Mouse (Mus musculus): ENCODE data around the gene Gm37240. TPM values are rescaled to one million over a fixed set of nuclear protein-coding genes. Genes with fewer than 3 reads are reported as not detected.

The Gm37240 gene
- polyA plus RNA-seq, 1 experiment from 2014 or later, result 0.43 TPM

DNA sequence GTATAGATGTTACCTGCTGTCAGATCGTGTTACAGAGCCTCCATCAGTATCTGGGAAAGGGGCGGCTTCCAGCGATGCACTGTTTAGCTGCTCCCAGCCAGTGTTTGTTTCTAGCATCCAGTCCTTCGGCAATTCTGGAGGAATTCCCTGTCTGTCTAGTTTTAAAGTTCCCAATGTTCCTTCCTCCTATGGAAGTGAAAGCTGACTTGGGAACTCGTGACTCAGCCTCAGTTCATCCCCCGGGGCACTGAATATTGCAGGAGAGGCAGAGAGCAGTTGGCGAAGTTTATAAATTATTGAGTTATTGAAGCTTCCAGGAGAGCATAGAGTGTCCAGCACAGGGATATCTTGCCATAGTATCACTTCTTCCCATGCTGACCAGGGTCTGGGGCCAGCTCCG, 697.5 kb downstream of the Gm37240 start:
- H3K36me3 ChIP-seq (ENCODE audit: control insufficient read depth, insufficient read depth, low read length), result no peaks in the 10 kb centered on the region
- H3K9me3 ChIP-seq (ENCODE audit: control insufficient read depth, low read length), result no peaks in the 10 kb centered on the region
- peaks cover 8% of the 10 kb centered on the region; the same call in 1 of the 2 replicates for H3K4me1 ChIP-seq (replicated peaks; ENCODE audit: control insufficient read depth, insufficient read depth, low read length)
- H3K4me2 ChIP-seq (ENCODE audit: low read depth, low read length, severe bottlenecking), result no peak overlapping the region
- DNase-seq (ENCODE audit: low spot score) (no peak), ATAC-seq (replicated peaks; ENCODE audit: low FRiP score) (no peak)
- H3K27ac ChIP-seq (ENCODE audit: low read depth, low read length), result no peak overlapping the region
- H3K4me3 ChIP-seq (ENCODE audit: low read depth, low read length), result no peak overlapping the region
- 76% methylated on average over 8 of the region's 8 CpGs for WGBS
- H3K27me3 ChIP-seq (ENCODE audit: control insufficient read depth, insufficient read depth, low read length), result no peaks in the 10 kb centered on the region
- no peak overlapping the region for H3K9ac ChIP-seq (ENCODE audit: low read length)

DNA sequence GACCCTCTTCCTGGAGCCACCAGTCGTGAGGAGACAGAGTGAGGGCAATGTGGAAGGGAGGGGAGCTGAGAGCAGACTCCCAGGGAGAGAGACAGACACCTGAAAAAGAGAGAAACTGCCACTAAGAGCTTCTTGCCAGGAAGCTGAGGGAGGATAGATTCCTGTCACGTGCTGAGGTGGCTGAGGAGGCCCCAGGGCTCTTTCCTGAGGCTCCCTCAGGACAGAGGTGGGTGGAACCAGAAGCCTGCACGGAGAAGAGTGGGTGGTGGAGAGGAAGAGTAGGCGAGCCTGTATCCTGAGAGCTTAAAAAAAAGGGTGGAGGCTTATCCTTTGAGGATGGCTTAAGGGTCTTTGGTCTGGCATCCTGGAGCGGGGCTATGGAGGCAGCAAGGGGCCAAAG, 699.0 kb downstream of the Gm37240 start:
- no peak for ATAC-seq (replicated peaks; ENCODE audit: low FRiP score)
- H3K4me3 ChIP-seq (ENCODE audit: low read depth, low read length), result no peak overlapping the region
- H3K27ac ChIP-seq (ENCODE audit: low read depth, low read length), result no peak overlapping the region
- DNase-seq (ENCODE audit: low spot score), result no peak
- H3K27me3 ChIP-seq (ENCODE audit: control insufficient read depth, insufficient read depth, low read length), result no peaks in the 10 kb centered on the region
- no peak overlapping the region for H3K4me2 ChIP-seq (ENCODE audit: low read depth, low read length, severe bottlenecking)
- H3K9me3 ChIP-seq (ENCODE audit: control insufficient read depth, low read length), result no peaks in the 10 kb centered on the region
- no peaks in the 10 kb centered on the region for H3K36me3 ChIP-seq (ENCODE audit: control insufficient read depth, insufficient read depth, low read length)
- H3K4me1 ChIP-seq (replicated peaks; ENCODE audit: control insufficient read depth, insufficient read depth, low read length), result peaks cover 8% of the 10 kb centered on the region; the same call in 1 of the 2 replicates
- 29% methylated on average over 5 of the region's 5 CpGs for WGBS
- H3K9ac ChIP-seq (ENCODE audit: low read length), result no peak overlapping the region

DNA sequence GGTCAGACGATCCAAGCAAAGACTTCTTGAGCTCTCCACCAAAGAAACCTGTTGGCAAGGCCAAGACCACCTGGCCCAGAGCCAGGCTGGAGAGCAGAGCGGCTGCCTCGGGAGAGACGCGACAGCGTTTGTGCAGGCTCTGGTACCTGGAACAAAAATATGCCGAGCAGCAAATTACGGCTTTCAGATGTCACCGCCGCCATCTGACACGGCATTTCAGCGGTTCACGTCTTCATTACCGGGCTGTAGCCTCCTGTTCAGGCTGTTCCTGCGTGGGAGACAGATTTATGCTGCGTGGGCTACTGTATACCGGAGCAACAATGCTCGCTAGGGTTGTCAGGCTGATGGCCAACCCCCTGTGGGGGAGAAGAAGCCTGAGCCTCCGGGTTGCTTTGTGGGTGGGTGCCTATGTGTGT, 700.6 kb downstream of the Gm37240 start:
- Histone ChIP-seq H3K4me1 (replicated peaks; ENCODE audit: control insufficient read depth, insufficient read depth, low read length) (peaks cover 8% of the 10 kb centered on the region; the same call in 1 of the 2 replicates), H3K4me2 (ENCODE audit: low read depth, low read length, severe bottlenecking) (no peak overlapping the region), H3K9me3 (ENCODE audit: control insufficient read depth, low read length) (no peaks in the 10 kb centered on the region), H3K36me3 (ENCODE audit: control insufficient read depth, insufficient read depth, low read length) (no peaks in the 10 kb centered on the region), H3K9ac (ENCODE audit: low read length) (no peak overlapping the region), H3K27ac (ENCODE audit: low read depth, low read length) (no peak overlapping the region), H3K4me3 (ENCODE audit: low read depth, low read length) (no peak overlapping the region), H3K27me3 (ENCODE audit: control insufficient read depth, insufficient read depth, low read length) (no peaks in the 10 kb centered on the region)
- DNase-seq (ENCODE audit: low spot score), result no peak
- no peak for ATAC-seq (replicated peaks; ENCODE audit: low FRiP score)
- WGBS, result 70% methylated on average over 19 of the region's 19 CpGs

DNA sequence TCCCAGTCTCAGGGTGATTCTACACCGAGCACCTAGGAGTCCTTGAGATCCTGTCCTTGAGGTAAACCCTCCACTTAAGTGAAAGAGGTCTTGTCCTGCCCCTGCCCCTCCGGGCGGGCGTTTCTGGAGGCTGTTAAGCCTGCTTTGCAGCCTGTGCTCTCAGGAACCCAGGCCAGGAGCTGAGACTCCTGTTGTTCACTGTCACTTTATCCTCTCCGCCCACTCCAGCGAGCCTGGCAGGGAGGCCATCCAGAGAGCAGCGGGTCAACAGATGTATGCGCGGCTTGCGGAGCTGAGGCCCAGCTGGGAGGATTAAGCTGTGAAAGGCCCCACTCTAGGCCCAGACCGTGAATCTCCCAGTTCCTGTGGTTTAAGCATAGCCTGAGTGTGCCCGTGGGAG, 701.5 kb downstream of the Gm37240 start:
- WGBS, result 5% methylated on average over 12 of the region's 12 CpGs
- H3K4me3 ChIP-seq (ENCODE audit: low read depth, low read length), result no peak overlapping the region
- H3K4me2 ChIP-seq (ENCODE audit: low read depth, low read length, severe bottlenecking), result no peak overlapping the region
- no peaks in the 10 kb centered on the region for H3K36me3 ChIP-seq (ENCODE audit: control insufficient read depth, insufficient read depth, low read length)
- DNase-seq (ENCODE audit: low spot score), result peak; percentile 70
- H3K9me3 ChIP-seq (ENCODE audit: control insufficient read depth, low read length), result no peaks in the 10 kb centered on the region
- H3K27me3 ChIP-seq (ENCODE audit: control insufficient read depth, insufficient read depth, low read length), result no peaks in the 10 kb centered on the region
- peak; percentile 49; the same call in 1 of the 2 replicates for ATAC-seq (replicated peaks; ENCODE audit: low FRiP score)
- H3K9ac ChIP-seq (ENCODE audit: low read length), result no peak overlapping the region; the same call in 1 of the 2 replicates
- H3K27ac ChIP-seq (ENCODE audit: low read depth, low read length), result no peak overlapping the region
- peaks cover 8% of the 10 kb centered on the region; the same call in 1 of the 2 replicates for H3K4me1 ChIP-seq (replicated peaks; ENCODE audit: control insufficient read depth, insufficient read depth, low read length)

DNA sequence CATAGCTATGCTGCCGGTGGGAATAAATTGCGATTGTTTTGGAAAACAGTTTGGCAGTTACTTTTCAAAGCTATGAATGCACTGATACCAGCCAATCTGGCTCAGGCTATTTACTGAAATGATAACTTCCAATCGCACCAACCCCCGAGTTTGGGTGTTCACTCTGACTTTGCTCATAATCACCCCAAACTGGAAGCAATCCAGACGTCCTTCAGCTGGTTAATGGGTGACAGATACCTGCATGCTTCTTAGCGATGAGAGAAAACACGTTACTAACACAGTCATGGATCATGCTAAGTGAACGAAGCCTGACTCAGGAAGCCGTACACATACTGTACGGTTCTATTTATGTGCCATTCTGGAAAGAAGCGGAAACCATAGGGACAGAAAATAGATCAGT, 702.4 kb downstream of the Gm37240 start:
- DNase-seq (ENCODE audit: low spot score) (no peak), ATAC-seq (replicated peaks; ENCODE audit: low FRiP score) (no peak)
- Histone ChIP-seq H3K27me3 (ENCODE audit: control insufficient read depth, insufficient read depth, low read length) (no peaks in the 10 kb centered on the region), H3K36me3 (ENCODE audit: control insufficient read depth, insufficient read depth, low read length) (no peaks in the 10 kb centered on the region), H3K27ac (ENCODE audit: low read depth, low read length) (no peak overlapping the region), H3K4me3 (ENCODE audit: low read depth, low read length) (no peak overlapping the region), H3K9me3 (ENCODE audit: control insufficient read depth, low read length) (no peaks in the 10 kb centered on the region), H3K4me1 (replicated peaks; ENCODE audit: control insufficient read depth, insufficient read depth, low read length) (peaks cover 8% of the 10 kb centered on the region; the same call in 1 of the 2 replicates), H3K4me2 (ENCODE audit: low read depth, low read length, severe bottlenecking) (no peak overlapping the region), H3K9ac (ENCODE audit: low read length) (no peak overlapping the region)
- 84% methylated on average over 11 of the region's 11 CpGs for WGBS

DNA sequence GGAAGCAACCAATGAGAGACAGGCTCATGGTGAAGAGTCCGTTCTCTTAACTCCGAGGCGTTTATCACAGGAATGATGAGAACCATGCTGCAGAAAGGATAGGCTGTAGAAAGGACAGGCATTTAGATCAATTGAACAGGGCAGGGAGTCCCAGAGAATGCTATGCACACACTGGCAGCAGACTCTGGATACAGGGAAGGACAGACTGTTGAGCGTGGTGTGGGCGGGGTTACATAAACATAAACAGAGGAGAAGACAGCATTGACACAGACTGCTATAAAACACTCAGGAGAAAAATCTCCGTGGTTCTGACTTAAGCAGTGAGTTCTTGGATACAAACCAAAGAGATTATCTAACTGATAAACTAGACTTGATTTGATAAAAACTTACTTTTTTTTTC, 703.2 kb downstream of the Gm37240 start:
- 69% methylated on average over 6 of the region's 6 CpGs for WGBS
- H3K36me3 ChIP-seq (ENCODE audit: control insufficient read depth, insufficient read depth, low read length), result no peaks in the 10 kb centered on the region
- no peak for ATAC-seq (replicated peaks; ENCODE audit: low FRiP score)

DNA sequence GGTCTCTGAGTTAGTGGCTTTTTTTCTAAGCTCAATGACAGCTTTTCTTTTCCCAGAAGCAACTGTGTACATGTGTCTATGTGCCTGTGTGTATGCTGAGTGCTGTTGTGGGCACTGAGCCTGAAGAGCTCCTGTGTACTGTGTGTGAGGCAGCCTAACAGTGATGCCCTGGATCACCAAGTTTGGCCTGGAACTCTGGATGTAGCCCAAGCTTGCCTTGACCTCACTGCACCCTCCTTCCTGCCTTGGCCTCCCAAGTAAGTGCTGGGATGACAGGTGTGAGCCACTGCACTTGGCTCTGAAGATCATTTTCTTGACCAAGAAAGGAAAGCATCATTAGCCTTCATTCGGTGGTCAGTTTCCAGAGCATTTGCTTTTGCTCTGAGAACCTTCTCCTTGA, 710.6 kb downstream of the Gm37240 start:
- no peak overlapping the region for H3K9ac ChIP-seq (ENCODE audit: low read length)
- H3K4me3 ChIP-seq (ENCODE audit: low read depth, low read length), result no peak overlapping the region
- H3K4me2 ChIP-seq (ENCODE audit: low read depth, low read length, severe bottlenecking), result no peak overlapping the region
- H3K36me3 ChIP-seq (ENCODE audit: control insufficient read depth, insufficient read depth, low read length), result no peaks in the 10 kb centered on the region
- H3K9me3 ChIP-seq (ENCODE audit: control insufficient read depth, low read length), result no peaks in the 10 kb centered on the region
- no peaks in the 10 kb centered on the region for H3K4me1 ChIP-seq (replicated peaks; ENCODE audit: control insufficient read depth, insufficient read depth, low read length)
- no peak for DNase-seq (ENCODE audit: low spot score)
- WGBS, result 92% methylated on average over 1 of the region's 1 CpGs
- H3K27me3 ChIP-seq (ENCODE audit: control insufficient read depth, insufficient read depth, low read length), result no peaks in the 10 kb centered on the region
- H3K27ac ChIP-seq (ENCODE audit: low read depth, low read length), result no peak overlapping the region
- no peak for ATAC-seq (replicated peaks; ENCODE audit: low FRiP score)

More for the DNA sequence above, 703.2 kb downstream of the Gm37240 start:
- Histone ChIP-seq H3K9me3 (ENCODE audit: control insufficient read depth, low read length) (no peaks in the 10 kb centered on the region), H3K4me1 (replicated peaks; ENCODE audit: control insufficient read depth, insufficient read depth, low read length) (peaks cover 8% of the 10 kb centered on the region; the same call in 1 of the 2 replicates), H3K4me2 (ENCODE audit: low read depth, low read length, severe bottlenecking) (no peak overlapping the region), H3K9ac (ENCODE audit: low read length) (no peak overlapping the region), H3K27me3 (ENCODE audit: control insufficient read depth, insufficient read depth, low read length) (no peaks in the 10 kb centered on the region), H3K27ac (ENCODE audit: low read depth, low read length) (no peak overlapping the region), H3K4me3 (ENCODE audit: low read depth, low read length) (no peak overlapping the region)
- no peak for DNase-seq (ENCODE audit: low spot score)

DNA sequence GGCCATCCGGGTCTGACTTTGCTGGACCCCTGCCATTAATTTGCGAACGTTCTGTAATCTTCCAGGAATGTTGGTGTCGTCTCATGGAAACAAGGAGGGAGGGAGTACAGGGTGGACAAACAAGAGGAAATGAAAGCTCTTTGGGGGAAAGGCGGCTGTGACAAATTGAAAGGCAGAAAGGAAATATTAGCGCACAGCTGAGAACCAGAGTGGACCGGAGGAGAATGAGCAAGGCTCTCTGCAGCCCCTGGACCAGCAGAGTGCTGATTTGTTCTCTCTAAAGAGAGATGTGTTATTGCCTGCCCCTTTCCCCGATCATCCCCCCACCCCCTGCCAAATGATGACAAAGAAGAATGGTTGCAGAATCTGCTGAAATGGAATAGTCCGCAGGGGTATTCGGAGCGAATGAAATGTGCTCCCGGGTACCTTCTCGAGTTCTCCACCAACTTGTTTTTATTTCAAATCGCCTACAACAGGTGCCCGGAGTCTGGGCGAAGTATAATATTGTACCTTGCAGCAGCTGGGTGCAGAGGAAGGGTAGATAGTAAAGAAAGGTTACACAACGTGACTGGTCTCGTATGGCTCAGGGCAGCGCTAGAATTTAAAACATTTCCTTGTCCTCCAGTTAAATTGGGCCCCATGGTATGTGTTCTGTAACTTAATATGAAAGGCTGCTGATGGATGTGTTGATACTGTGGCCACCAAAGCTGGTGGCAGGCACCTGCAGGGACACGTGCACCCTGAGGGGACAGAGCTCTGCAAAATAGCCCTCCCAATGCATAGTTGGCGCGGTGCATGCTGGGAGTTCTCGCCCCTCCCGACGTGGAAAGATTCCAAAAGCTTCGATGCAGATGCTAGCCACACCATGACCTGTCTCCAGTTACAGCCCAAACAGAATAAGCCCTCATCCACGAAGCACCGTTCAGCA, 712.5 kb downstream of the Gm37240 start:
- no peak for ATAC-seq (replicated peaks; ENCODE audit: low FRiP score)

More for the DNA sequence above, 712.5 kb downstream of the Gm37240 start:
- no peaks in the 10 kb centered on the region for H3K9me3 ChIP-seq (ENCODE audit: control insufficient read depth, low read length)
- WGBS, result 76% methylated on average over 28 of the region's 28 CpGs
- no peak for DNase-seq (ENCODE audit: low spot score)
- no peaks in the 10 kb centered on the region for H3K27me3 ChIP-seq (ENCODE audit: control insufficient read depth, insufficient read depth, low read length)
- no peaks in the 10 kb centered on the region for H3K36me3 ChIP-seq (ENCODE audit: control insufficient read depth, insufficient read depth, low read length)
- H3K4me2 ChIP-seq (ENCODE audit: low read depth, low read length, severe bottlenecking), result no peak overlapping the region
- H3K4me3 ChIP-seq (ENCODE audit: low read depth, low read length), result no peak overlapping the region
- no peak overlapping the region for H3K9ac ChIP-seq (ENCODE audit: low read length)
- H3K27ac ChIP-seq (ENCODE audit: low read depth, low read length), result no peak overlapping the region
- H3K4me1 ChIP-seq (replicated peaks; ENCODE audit: control insufficient read depth, insufficient read depth, low read length), result no peaks in the 10 kb centered on the region

Data from forebrain, embryonic 11.5 days (tissue).